Mouse (Mus musculus) lung, postnatal 0 days (tissue): Measurements from ENCODE around the gene Slc17a5. TPM values are rescaled to one million over a fixed set of nuclear protein-coding genes. Genes with fewer than 3 reads are reported as not detected.

Experiments used
- ATAC-seq: fragments of 200-750 bp; cut with Nextera tagmentation; 2 replicates; pipeline ENCODE4 v1.8.0; 2017; ENCODE audit warnings: moderate library complexity
- DNase-seq: peaks from one replicate; pipeline ENCODE4 v3.0.0-alpha.2; 2016; ENCODE audit warnings: low spot score
- H3K27ac ChIP-seq: fragments of 300-500 bp; sonication (generic); 2 replicates; pipeline ENCODE4 v1.5.1; 2014; ENCODE audit warnings: antibody characterized with exemption, mild to moderate bottlenecking, low read length, mixed read lengths
- H3K27me3 ChIP-seq: fragments of 300-500 bp; sonication (generic); replicated peaks from 2 replicates; pipeline ENCODE4 v1.6.1; 2014; ENCODE audit warnings: low read length, mixed read lengths; ENCODE audit not compliant: insufficient read depth
- H3K36me3 ChIP-seq: fragments of 300-500 bp; sonication (generic); 2 replicates; pipeline ENCODE4 v1.6.1; 2014; ENCODE audit warnings: low read length, mixed read lengths; ENCODE audit not compliant: insufficient read depth
- H3K4me1 ChIP-seq: fragments of 300-500 bp; sonication (generic); 2 replicates; pipeline ENCODE4 v1.6.1; 2014; ENCODE audit warnings: antibody characterized with exemption, low read depth, low read length, mixed read lengths; ENCODE audit not compliant: insufficient read depth
- H3K4me2 ChIP-seq: fragments of 300-500 bp; sonication (generic); replicated peaks from 2 replicates; pipeline ENCODE4 v1.6.1; 2014; ENCODE audit warnings: low read depth, mild to moderate bottlenecking, low read length, moderate library complexity, mixed read lengths
- H3K4me3 ChIP-seq: fragments of 300-500 bp; sonication (generic); 2 replicates; pipeline ENCODE4 v1.5.1; 2014; ENCODE audit warnings: low read depth, low read length
- H3K9ac ChIP-seq: fragments of 300-500 bp; sonication (generic); replicated peaks from 2 replicates; pipeline ENCODE4 v1.6.1; 2014; ENCODE audit warnings: low read depth, mild to moderate bottlenecking
- H3K9me3 ChIP-seq: fragments of 300-500 bp; sonication (generic); 2 replicates; pipeline ENCODE4 v1.6.1; 2016; ENCODE audit warnings: low read length, mixed read lengths
- CTCF ChIP-seq: IDR thresholded peaks from 2 replicates; pipeline ENCODE4 v1.5.1; 2016; ENCODE audit warnings: antibody characterized with exemption, mild to moderate bottlenecking
- EP300 ChIP-seq: IDR thresholded peaks from 2 replicates; pipeline ENCODE4 v1.6.1; 2016; ENCODE audit warnings: antibody characterized with exemption, mild to moderate bottlenecking, control low read depth
- WGBS: fragments of 180-500 bp; shearing (Covaris S2); extraction: QIAGEN DNeasy Blood & Tissue Kit; methylation state at CpG from one replicate; pipeline ENCODE4 v1.1.7; 2014; 5-methylcytosine and 5-hydroxymethylcytosine counted together
- polyA plus RNA-seq: library from polyadenylated mRNA; unstranded; fragments of >200 nt; fragmentation: Nextera tagmentation; extraction: Ambion mirVana; gene quantifications from 2 replicates; pipeline ENCODE4 v1.2.1, GENCODE M21; 2015

Slc17a5 gene
- polyA plus RNA-seq, 1 experiment from 2014 or later, result 19.9 TPM

- TF ChIP-seq EP300, result no peak
- TF ChIP-seq CTCF, result no peak
- no peak for ATAC-seq
- Histone ChIP-seq H3K27me3 (no peaks in the 10 kb centered on the region), H3K27ac (no peak overlapping the region), H3K4me1 (no peaks in the 10 kb centered on the region), H3K4me3 (no peak overlapping the region), H3K9me3 (no peaks in the 10 kb centered on the region), H3K36me3 (no peaks in the 10 kb centered on the region), H3K4me2 (no peak overlapping the region), H3K9ac (no peak overlapping the region)
- DNase-seq, result no peak
- 77% methylated on average over 4 of the region's 4 CpGs for whole genome bisulfite sequencing
Measured at GRCm38 (mm10) chr9:78514681-78515080, 73.2 kb downstream of the Slc17a5 start.

DNA sequence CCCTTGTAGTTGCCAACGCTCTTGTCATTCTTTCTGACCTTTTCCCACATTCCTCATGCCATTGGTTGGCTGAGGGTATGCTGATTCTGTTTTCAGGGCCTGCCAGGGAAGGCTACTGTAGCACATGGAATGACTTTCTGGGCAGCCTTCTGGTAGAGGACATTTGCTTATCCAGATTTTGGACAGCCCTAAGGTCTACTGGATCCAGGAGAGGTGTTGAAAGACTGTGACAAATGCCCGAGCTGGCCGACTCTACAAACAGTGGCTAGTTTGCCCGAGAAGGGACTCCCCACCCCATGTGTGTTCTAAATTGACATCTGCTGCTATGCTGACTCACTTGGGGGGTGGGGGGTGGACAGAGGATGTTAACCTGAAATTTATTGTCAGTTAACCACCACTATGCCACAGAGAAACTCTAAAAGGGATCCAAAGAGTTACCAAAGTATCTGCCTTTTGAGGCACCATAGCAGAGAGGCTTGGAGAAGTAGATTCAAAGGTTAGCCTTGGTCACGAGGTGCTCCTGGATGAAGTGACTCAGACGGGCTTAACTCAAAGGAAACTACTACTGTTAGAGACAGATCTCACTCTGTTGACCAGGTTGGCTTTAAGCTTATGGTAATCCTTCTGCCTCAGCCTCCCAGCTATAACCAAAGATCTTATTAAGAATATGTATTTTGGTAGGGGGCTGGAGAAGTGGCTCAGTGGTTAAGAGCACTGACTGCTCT is 73.9 kb downstream of the Slc17a5 start:
- no peak for DNase-seq
- Histone ChIP-seq H3K4me3 (no peak overlapping the region), H3K4me1 (no peaks in the 10 kb centered on the region), H3K9me3 (no peaks in the 10 kb centered on the region), H3K4me2 (no peak overlapping the region), H3K27me3 (no peaks in the 10 kb centered on the region), H3K27ac (no peak overlapping the region), H3K9ac (no peak overlapping the region), H3K36me3 (no peaks in the 10 kb centered on the region)
- WGBS, result 41% methylated on average over 6 of the region's 6 CpGs
- no peak for TF ChIP-seq CTCF
- TF ChIP-seq EP300, result no peak
- no peak for ATAC-seq

DNA sequence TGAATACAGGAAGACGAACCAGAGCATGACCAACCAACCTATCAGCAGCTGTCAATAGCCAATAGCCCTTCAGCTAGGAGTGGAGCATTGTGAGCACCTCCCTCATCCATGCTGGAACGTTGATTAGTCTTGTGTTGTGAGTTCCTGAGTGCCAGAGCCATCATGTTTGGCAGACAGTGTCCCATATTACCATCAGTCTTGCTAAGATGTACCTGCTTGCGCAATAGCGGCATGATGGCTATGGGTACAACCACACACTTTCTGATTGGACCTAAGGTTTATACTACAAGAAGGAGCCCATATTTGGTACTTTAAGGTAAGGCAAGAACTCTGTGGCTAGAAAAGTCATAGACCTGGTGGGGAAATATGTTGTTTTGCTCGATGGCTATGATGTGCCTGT is 76.1 kb downstream of the Slc17a5 start:
- Histone ChIP-seq H3K4me3 (no peak overlapping the region), H3K4me1 (no peaks in the 10 kb centered on the region), H3K9ac (no peak overlapping the region), H3K4me2 (no peak overlapping the region), H3K9me3 (no peaks in the 10 kb centered on the region), H3K36me3 (no peaks in the 10 kb centered on the region), H3K27ac (no peak overlapping the region), H3K27me3 (no peaks in the 10 kb centered on the region)
- DNase-seq (no peak), ATAC-seq (no peak)
- TF ChIP-seq CTCF, result no peak
- no peak for TF ChIP-seq EP300
- WGBS, result 90% methylated on average over 5 of the region's 5 CpGs

- Histone ChIP-seq H3K9me3 (no peaks in the 10 kb centered on the region), H3K27me3 (no peaks in the 10 kb centered on the region), H3K27ac (no peak overlapping the region), H3K36me3 (no peaks in the 10 kb centered on the region), H3K4me3 (no peak overlapping the region), H3K4me1 (peaks cover 4% of the 10 kb centered on the region; the same call in 1 of the 2 replicates), H3K4me2 (no peak overlapping the region), H3K9ac (no peak overlapping the region)
- no peak for TF ChIP-seq EP300
- no peak for TF ChIP-seq CTCF
- WGBS, result 76% methylated on average over 16 of the region's 16 CpGs
- ATAC-seq (no peak), DNase-seq (no peak)
Measured at GRCm38 (mm10) chr9:78508106-78508786, 79.6 kb downstream of the Slc17a5 start.

- Histone ChIP-seq H3K4me1 (peaks cover 4% of the 10 kb centered on the region; the same call in 1 of the 2 replicates), H3K9ac (no peak overlapping the region), H3K4me3 (no peak overlapping the region), H3K27me3 (no peaks in the 10 kb centered on the region), H3K9me3 (no peaks in the 10 kb centered on the region), H3K27ac (no peak overlapping the region), H3K4me2 (no peak overlapping the region), H3K36me3 (no peaks in the 10 kb centered on the region)
- 75% methylated on average over 7 of the region's 7 CpGs for WGBS
- no peak for DNase-seq
- no peak for TF ChIP-seq CTCF
- TF ChIP-seq EP300, result no peak
- no peak for ATAC-seq
Measured at GRCm38 (mm10) chr9:78506722-78507077, 81.1 kb downstream of the Slc17a5 start.

- Histone ChIP-seq H3K9me3 (no peaks in the 10 kb centered on the region), H3K27me3 (no peaks in the 10 kb centered on the region), H3K36me3 (no peaks in the 10 kb centered on the region), H3K4me2 (no peak overlapping the region), H3K4me1 (peaks cover 4% of the 10 kb centered on the region; the same call in 1 of the 2 replicates), H3K27ac (no peak overlapping the region), H3K9ac (no peak overlapping the region), H3K4me3 (no peak overlapping the region)
- DNase-seq (no peak), ATAC-seq (no peak)
- TF ChIP-seq EP300 (no peak), CTCF (no peak)
- 38% methylated on average over 11 of the region's 11 CpGs for WGBS
Measured at GRCm38 (mm10) chr9:78506002-78506721, 81.7 kb downstream of the Slc17a5 start.
